Mouse (Mus musculus) bone marrow, adult 2 months (tissue): Measurements from ENCODE around the gene Ghrh. TPM values are rescaled to one million over a fixed set of nuclear protein-coding genes. Genes with fewer than 3 reads are reported as not detected.
A peak's percentile ranks its signal among the peaks of the same experiment; 100 is the strongest.

Experiments used
- H3K27ac ChIP-seq: fragments of 200-500 bp; 2 replicates; pipeline ENCODE4 v1.5.1; 2012; ENCODE audit warnings: low read depth, mild to moderate bottlenecking, control low read depth, inconsistent platforms, low read length; ENCODE audit not compliant: control insufficient read depth, poor library complexity, insufficient read depth
- H3K4me1 ChIP-seq: fragments of 200-500 bp; 2 replicates; pipeline ENCODE4 v1.6.1; 2011; ENCODE audit warnings: low read length; ENCODE audit not compliant: control insufficient read depth, insufficient read depth
- H3K4me3 ChIP-seq: fragments of 200-500 bp; replicated peaks from 2 replicates; pipeline ENCODE3; 2011; ENCODE audit warnings: mild to moderate bottlenecking, low read depth, low read length, control low read depth; ENCODE audit not compliant: control insufficient read depth
- CTCF ChIP-seq: fragments of 200-500 bp; IDR thresholded peaks from 2 replicates; pipeline ENCODE4 v1.5.1; 2011; ENCODE audit warnings: low read length, control low read depth; ENCODE audit not compliant: control insufficient read depth, insufficient read depth
- POLR2A ChIP-seq: fragments of 200-500 bp; IDR thresholded peaks from 2 replicates; pipeline ENCODE4 v1.6.1; 2011; ENCODE audit warnings: low read depth, mild to moderate bottlenecking, control low read depth, low read length, borderline replicate concordance; ENCODE audit not compliant: control insufficient read depth
- WGBS: fragments of 180-500 bp; shearing (Covaris S2); methylation state at CpG from one replicate; pipeline ENCODE4 v1.1.7; 2018; 5-methylcytosine and 5-hydroxymethylcytosine counted together
- polyA plus RNA-seq: library from polyadenylated mRNA; stranded (reverse); fragments of >200 nt; gene quantifications from 2 replicates; pipeline ENCODE4 v1.2.4, GENCODE M21; 2011; ENCODE audit warnings: low replicate concordance; ENCODE audit not compliant: missing spikeins, insufficient read depth, insufficient read length

Ghrh gene
- polyA plus RNA-seq, 1 experiment, result not detected

GRCm38 (mm10) chr2:157363031-157363430 lies 15.7 kb upstream of the Ghrh start:
- Histone ChIP-seq H3K27ac (no peak overlapping the region), H3K4me3 (no peak overlapping the region), H3K4me1 (peaks cover 4% of the 10 kb centered on the region)
- TF ChIP-seq CTCF, result no peak
- no peak for TF ChIP-seq POLR2A
- WGBS, result 52% methylated on average over 3 of the region's 3 CpGs

DNA sequence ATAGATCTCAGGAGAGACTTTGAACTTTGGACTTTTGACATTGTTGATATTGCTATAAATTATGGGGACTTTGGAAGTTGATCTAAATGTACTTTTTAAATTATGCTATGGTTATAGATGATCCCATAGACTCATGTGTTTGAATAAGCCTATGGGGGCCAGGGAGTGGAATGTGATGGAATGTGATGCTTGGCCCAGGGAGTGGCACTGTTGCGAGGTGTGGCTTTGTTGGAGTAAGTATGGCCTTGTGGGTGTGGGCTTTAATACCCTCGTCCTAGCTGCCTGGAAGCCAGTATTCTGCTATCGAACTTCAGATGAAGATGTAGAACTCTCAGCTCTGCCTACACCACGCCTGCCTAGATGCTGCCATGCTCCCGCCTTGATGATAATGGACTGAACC lies 12.7 kb upstream of the Ghrh start:
- no peak overlapping the region for H3K4me3 ChIP-seq
- WGBS, result 80% methylated on average over 5 of the region's 5 CpGs
- no peak overlapping the region for H3K27ac ChIP-seq
- no peaks in the 10 kb centered on the region for H3K4me1 ChIP-seq
- TF ChIP-seq CTCF (no peak), POLR2A (no peak)

DNA sequence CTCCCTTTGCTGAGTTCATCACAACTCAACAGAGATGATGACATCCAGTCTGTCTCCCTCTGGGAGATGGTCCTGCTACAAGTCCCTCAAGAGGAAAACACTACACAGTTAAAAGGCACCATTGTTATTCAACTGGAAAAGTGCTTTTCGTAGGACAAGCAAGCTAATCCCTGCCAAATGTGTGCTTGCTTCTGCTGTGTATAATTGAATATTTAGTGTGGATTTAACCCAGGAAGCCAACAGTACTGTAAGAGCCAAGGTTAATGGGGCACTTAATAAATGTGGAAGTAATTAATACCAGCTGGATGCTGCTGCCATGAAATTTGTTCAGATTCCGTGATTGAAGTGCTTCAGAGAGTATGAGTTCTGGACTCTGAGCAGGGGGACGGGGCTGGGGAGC lies 6.8 kb upstream of the Ghrh start:
- TF ChIP-seq CTCF (no peak), POLR2A (no peak)
- H3K4me1 ChIP-seq, result no peaks in the 10 kb centered on the region
- no peak overlapping the region for H3K27ac ChIP-seq
- 74% methylated on average over 3 of the region's 3 CpGs for WGBS
- H3K4me3 ChIP-seq, result no peak overlapping the region

GRCm38 (mm10) chr2:157353183-157353582 lies 5.9 kb upstream of the Ghrh start:
- no peak for TF ChIP-seq POLR2A
- TF ChIP-seq CTCF, result no peak
- Histone ChIP-seq H3K27ac (no peak overlapping the region), H3K4me3 (no peak overlapping the region), H3K4me1 (no peaks in the 10 kb centered on the region)
- 72% methylated on average over 4 of the region's 4 CpGs for WGBS

- H3K4me1 ChIP-seq, result no peaks in the 10 kb centered on the region
- 78% methylated on average over 12 of the region's 12 CpGs for WGBS
- no peak overlapping the region for H3K4me3 ChIP-seq
- TF ChIP-seq CTCF (no peak), POLR2A (no peak)
- no peak overlapping the region for H3K27ac ChIP-seq
These were observed 1.9 kb upstream of the Ghrh start for GRCm38 (mm10) chr2:157349121-157349778.

DNA sequence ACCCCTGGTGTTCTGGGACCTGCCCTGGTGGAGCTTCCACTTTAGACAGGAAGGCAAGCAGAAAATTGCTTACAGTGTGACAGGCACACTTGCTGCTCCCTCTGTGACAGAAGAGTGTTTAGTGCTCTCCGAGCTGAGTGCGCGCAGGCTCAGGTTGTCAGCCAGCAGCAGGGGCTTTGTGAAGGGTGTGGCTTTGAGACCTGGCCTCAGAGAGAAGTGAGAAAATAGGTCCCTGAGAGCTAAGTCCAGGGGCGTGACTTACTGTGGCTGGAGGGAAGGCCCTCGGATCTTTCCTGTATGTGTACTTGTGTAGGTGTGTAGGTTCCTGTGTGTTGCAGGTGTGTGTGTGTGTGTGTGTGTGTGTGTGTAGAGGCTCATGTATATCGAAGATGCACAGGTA lies 4.0 kb downstream of the Ghrh start:
- no peak for TF ChIP-seq POLR2A
- no peak for TF ChIP-seq CTCF
- Histone ChIP-seq H3K27ac (no peak overlapping the region), H3K4me1 (no peaks in the 10 kb centered on the region), H3K4me3 (no peak overlapping the region)
- WGBS, result 79% methylated on average over 6 of the region's 6 CpGs

DNA sequence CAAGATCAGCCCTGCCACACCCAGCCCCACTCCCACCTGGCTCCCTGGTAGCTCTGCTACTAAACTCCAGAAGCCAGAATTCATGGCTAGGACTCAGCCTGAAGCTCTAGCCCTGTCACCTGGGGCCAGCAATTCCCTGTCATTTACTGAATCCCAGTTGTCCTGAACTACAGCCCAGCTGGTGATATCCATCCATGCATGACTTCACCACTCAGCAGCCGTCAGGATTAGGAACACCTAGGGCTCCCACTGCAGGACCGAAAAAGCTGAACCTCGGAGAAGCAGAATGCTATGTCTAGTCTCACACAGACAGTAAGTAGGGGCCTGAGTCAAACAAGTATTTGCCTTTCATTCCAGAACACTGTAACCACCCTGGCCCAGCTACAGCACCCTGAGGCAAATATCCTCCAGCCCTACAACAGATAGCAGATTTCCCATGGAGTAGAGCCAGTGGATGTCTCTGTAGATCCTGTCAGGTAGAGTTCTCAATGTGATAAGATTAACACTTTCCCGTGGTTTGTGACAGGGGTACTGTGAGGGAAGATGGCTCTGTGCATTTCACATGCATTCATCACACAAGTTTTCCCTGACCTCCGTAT lies 4.9 kb downstream of the Ghrh start:
- no peak overlapping the region for H3K4me3 ChIP-seq
- H3K4me1 ChIP-seq, result no peaks in the 10 kb centered on the region
- TF ChIP-seq POLR2A, result no peak
- TF ChIP-seq CTCF, result no peak
- no peak overlapping the region for H3K27ac ChIP-seq
- 78% methylated on average over 5 of the region's 5 CpGs for WGBS

GRCm38 (mm10) chr2:157341554-157342270 lies 5.6 kb downstream of the Ghrh start:
- H3K27ac ChIP-seq, result no peak overlapping the region
- H3K4me3 ChIP-seq, result no peak overlapping the region
- 51% methylated on average over 11 of the region's 11 CpGs for WGBS
- H3K4me1 ChIP-seq, result no peaks in the 10 kb centered on the region
- TF ChIP-seq CTCF (peak; percentile 84), POLR2A (no peak)
